Mouse (Mus musculus) layer of hippocampus, postnatal 36 days (tissue): ENCODE measurements around the gene Hsd17b10. TPM values are rescaled to one million over a fixed set of nuclear protein-coding genes. Genes with fewer than 3 reads are reported as not detected.

Experiments used
- DNase-seq, 2 experiments: peaks; one replicate each; pipeline ENCODE4 v3.0.0; 2022
- total RNA-seq, 2 experiments: library from RNA; stranded (reverse); gene quantifications; 2 replicates each; pipeline ENCODE4 v1.2.3; 2021

The Hsd17b10 gene
- 10 to 100 TPM; 48.0 to 49.4 TPM for total RNA-seq

DNA sequence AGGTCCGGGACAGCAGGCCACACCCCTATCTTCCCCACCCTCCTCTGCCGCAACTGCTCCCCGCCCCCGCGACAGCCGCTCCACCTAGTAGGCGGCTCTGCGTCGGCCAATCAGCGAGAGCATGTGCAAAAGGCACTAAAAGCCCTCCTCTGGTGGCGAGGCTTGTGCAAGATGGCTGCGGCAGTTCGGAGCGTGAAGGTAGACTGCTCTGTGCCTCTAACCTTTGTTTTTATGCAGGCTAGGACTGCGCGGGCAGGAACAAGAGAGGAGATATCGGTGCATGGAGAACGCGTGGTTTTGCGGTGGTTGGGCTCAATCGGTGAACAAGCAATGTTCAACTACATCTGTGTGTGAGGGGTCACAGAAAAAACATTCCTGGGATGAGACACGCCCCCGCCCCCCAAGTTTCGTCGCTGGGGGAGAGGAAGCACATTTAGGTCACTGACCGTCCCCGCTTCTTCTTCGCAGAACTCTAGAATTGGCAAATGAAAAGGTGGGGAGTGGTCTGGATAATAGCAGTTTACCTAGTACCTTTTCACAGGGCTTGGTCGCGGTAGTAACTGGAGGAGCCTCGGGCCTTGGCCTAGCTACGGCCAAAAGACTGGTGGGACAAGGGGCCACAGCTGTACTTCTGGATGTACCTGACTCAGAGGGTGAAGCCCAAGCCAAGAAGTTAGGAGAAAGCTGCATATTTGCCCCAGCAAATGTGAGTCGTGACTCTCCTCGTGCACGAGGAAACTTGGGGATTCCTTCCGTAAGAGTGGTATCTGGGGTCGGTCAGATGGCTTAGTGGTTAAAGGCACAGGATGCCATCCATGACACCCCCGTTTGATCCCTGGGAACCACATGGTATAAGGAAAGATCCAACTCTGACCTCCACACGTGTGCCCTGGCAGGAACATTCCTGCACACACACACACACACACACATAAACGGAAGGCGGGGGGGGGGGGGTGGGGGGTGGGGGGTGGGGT, at the start of gene Hsd17b10:
TSS of gene Hsd17b10 (plus strand) at position 109 of the 974 bp plus-strand sequence.
- peak; percentile 77 to 81 for DNase-seq

DNA sequence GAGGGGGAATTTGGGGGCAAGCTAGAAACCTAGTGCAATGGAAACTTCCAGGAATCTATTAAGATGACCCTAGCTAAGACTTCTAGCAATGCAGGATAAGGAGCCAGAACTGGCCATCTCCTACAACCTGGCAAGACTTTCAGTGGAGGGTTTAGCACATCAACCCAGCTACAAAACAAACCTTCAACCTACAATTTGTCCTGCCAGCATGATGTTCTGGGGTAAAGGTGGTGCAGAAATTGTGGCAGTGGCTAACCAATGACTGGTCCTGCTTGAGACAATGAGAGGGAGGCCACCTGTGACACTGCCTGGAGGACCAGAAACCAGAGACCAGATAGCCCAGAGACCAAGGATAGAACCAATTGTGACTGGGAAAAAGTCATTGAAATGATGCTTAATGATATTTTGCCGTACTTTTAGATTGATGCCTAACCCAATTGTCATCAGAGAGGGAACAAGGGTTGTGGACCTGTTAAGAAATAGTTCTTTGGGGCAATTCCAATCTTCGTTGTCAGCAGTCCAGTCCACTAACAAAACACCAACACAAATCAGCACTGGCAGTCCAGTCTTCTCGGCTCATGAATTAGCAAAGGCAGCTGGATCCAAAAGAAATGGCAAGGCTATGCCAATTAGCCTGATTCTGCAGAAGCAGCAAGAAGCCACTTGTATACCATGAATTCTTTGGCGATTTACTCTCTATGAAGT, 2.5 kb upstream of the Hsd17b10 start:
- DNase-seq: no peak

DNA sequence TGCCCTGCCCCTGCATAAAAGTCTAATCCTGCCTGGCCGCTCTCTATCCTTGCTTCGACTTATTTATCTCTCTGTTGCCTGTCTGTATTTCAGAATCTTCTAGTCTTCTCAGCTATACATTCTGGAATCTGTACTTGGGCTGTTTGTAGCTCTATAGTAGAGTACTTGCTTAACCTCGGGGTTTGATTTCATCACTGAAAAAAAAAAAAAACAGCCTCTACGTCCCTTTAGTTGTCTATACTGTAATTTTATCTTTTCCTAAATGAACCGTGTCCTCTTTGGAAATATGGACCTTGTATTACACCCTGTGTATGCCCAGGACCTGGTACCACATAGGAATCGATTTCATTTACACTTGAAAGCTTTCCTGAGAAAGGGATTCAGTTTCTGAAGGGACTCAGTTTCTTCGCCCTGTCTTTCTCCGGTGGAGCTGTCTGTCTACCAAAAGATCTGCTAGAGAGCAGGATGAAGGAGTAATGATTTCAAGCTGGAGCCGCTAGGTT, 412 bp upstream of the Hsd17b10 start:
- no peak for DNase-seq

DNA sequence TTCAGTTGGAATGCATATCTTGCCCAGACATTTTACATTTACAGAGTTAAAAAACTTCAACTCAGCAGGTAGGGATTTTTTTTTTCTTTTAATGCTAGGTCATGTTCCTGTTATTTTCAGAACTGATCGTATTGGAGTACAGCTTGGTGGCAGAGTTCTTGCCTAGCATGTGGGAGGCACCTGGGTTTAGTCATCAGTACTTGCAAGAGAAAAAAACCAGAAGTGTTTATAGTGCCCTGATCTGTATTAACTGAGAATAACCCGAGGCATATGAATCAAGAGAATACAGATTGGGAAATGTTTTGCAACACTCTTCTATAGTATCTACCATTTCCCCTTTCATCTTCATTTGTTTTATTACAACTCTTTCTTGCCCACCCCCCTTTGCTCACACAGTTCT, 1.2 kb downstream of the Hsd17b10 start:
- no peak for DNase-seq

DNA sequence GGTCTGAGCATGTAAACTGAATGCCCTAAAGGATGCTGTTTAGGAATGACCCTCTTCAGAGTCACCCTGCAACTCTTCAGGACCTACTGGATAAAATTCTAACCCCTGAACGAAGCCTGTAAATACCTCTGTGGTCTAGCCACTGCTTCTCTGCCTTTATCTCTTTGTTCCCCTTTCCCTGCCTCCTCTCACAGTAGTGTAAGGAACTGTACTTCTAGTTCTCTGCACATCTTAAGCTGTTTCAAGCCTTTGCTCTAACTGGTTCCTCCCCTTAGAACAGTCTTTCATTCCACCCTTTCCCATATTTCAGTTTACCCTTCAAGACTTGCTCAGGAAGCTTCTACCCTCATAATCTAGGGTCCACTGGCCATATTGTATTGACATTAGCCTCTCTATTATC, 6.2 kb downstream of the Hsd17b10 start:
- no peak for DNase-seq

DNA sequence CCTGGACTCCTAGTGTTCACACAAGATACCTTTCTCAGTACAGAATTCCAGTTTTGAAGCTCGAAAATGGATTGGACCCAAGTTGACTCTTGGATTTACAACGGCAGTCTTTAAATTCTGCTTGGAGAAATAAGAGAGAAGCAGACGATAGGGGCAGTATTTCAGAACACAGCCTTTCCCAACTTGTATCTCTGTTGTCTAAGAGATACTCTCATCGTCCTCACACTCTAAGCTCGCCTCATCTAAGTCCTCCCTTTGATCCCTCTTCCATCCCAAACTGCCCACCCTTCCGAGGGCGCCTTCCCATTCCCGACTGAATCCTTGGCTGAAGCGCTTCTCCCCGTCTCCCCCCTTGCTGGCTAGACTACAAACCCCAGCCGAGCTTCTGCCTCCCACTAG, 14.1 kb downstream of the Hsd17b10 start:
- no peak for DNase-seq

DNA sequence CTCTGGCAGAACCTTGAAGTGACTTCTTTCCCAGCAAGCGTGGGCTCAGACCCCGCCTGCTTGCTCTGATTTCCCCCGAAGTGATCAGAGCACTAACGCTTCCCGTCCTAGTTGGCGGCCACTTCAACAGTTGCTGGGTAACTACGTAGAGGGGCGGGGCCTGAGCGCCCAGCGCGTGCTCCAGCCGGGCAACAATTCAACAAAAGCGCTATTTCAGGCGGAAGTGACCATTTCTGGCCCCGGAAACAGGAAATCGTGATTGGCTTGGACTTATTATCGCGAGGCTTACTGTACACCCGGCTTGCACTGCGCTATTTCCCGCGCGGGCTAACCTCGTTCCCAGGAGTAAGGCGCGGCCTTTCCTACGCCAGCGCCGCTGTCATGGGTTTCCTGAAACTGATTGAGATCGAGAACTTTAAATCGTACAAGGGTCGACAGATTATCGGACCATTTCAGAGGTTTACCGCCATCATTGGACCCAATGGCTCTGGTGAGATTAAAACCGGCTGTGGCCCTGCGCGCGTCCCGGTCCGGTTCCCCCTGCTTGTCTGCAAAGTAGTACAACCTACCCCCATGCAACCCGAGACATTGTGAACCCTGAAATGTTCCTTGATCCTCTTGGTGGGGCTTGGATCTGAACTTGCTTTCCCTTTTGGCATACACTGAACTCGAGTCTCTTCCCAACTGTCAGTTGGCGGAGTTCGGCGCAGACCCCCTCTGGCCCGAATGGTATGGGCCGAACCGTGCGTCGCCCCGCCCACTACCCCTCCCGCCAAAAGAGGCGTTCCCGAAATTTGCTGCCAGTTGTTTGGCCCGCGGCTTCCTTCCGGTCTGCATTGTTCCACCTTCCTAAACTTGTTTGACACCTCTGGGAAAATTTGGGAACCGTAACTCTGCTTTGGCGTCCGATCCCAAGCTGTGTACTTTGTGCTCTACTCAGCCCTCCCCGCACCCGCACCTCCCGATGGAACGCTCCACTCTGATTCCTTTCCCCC, 14.8 kb downstream of the Hsd17b10 start, which contains the start of the genes Ribc1 and Smc1a:
TSS of gene Ribc1 (minus strand) at position 145 of the 995 bp plus-strand sequence.
TSS of gene Smc1a (plus strand) at position 278 of the 995 bp plus-strand sequence.
- peak; percentile 87 to 89 for DNase-seq

DNA sequence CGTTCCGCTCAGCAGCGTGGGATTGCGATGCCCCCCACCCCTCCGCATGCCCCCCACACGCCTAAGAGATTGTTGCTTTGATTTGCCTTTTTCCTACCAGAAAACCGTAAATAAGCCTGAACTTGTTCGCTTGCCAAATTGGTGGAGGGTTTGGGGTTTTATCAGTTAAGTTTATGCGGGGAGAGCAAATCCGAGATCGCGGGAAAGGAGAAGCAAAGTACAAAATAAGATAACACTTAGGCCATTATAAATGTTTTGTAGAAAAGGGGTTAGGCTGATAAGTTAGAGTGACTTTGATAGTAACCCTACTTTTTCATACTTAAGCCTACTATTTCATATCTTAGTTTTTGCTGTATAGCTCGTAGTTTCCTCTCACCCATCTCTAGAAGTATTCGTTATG, 15.5 kb downstream of the Hsd17b10 start:
- DNase-seq: no peak

DNA sequence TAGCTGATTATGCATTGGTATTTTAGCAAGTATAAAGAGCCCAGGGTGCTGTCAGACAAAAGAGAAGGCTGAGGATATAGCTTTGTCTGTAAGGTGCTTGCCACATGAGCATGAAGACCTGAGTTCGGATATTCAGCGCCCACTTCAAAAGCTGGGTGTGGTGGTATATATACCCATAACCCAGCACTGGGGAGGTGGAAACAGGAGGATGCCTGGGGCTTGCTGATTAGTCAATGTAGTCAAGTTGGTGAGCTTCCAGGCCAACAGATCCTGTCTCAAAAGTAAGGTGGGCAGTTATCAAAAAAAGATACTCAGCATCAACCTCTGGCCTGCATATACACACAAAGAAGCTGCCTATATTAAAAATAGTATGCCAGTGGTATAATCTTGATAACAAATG, 17.6 kb downstream of the Hsd17b10 start:
- no peak for DNase-seq

DNA sequence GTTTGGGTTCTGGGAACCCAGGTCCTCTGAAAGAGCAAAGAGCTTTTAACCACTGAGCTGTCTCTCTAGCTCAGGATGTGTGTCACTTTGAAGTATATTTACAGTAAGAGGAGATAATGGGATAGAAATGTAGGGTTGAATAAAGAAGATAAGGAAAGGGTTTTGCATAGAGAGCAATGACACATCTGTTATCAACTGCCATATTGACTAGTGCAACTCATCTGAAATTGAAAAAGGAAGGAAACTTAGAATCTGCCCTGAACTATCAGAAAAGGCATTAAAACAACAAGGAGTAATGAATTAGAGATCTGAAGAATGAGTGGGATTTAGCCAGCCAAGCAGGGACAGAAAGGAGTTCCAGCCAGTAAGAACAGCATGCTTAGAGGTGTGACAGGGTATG, 38.2 kb downstream of the Hsd17b10 start:
- no peak for DNase-seq

DNA sequence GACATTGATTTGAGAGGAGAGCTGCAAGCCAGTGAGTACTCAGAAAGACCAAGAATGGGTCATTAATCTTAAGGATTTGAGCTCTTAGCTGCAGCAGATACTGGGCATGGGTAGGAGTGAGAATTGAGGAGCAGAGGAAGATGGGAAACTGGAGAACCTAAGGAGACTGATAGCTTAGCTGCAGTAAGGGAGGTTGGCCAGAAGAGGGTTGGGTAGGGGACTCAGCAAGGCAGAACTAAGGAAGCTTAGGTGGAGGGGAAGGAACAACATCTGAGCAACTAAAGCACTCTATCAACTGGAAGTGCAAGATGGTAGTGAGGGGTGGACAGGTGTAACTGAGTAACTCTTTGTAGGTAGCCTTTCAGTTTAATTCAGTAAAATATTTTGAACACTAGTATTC, 45.6 kb downstream of the Hsd17b10 start:
- no peak for DNase-seq

DNA sequence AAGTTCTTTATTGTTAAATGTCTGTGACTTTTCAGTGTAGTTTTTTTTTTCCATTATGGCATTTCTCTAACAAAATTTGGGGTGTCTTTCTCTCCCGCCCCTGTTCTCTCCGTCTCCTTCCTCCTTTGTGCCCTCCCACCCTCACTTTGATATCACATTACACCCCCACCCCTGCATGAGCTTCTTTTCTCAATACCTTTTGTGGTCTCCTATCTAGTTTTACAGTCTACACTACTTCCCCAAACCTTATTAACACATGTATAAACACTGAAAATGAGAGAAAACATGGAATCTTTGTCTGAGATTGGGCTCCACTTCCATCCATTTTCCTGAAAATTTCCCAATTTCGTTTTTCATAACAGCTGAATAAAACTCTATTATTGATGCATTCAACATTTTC, 50.9 kb downstream of the Hsd17b10 start:
- no peak for DNase-seq

Other genes with a start within 250 kb of the Hsd17b10 start
- gene Huwe1, start 201.0 kb upstream of the Hsd17b10 start, total RNA-seq: 100 to 1,000 TPM; 267 to 276 TPM
- gene Ribc1, start 14.4 kb downstream of the Hsd17b10 start, total RNA-seq: under 1 TPM in 1 of 2 experiments, not detected in 1; 0.67 TPM
- gene Smc1a, start 14.6 kb downstream of the Hsd17b10 start, total RNA-seq: 10 to 100 TPM; 49.0 to 54.6 TPM
- 100 to 1,000 TPM; 157 to 165 TPM for gene Iqsec2, start 142.4 kb downstream of the Hsd17b10 start, total RNA-seq
- gene Kdm5c, start 231.2 kb downstream of the Hsd17b10 start, total RNA-seq: 10 to 100 TPM; 54.2 to 62.3 TPM